Mouse (Mus musculus): ENCODE data around the gene AI481877.

- TF ChIP-seq POLR2A (IDR thresholded peaks at IDR 0.05; ENCODE audit: extremely low read depth, insufficient read depth, low read length) (no peak), CTCF (IDR thresholded peaks at IDR 0.05; ENCODE audit: extremely low read depth, insufficient read depth, low read length) (no peak)
Measured at GRCm38 (mm10) chr4:59043074-59043473, 95.7 kb downstream of the AI481877 start.
